Mouse (Mus musculus): ENCODE results near the gene Tmod3. TPM values are rescaled to one million over a fixed set of nuclear protein-coding genes. Genes with fewer than 3 reads are reported as not detected.

Tmod3 gene
- total and polyA plus RNA-seq, 3 experiments = 29.9 to 46.4 TPM; not detected in 1

- no peak for DNase-seq (ENCODE audit: low read depth, low spot score)
- H3K79me2 ChIP-seq (ENCODE audit: control insufficient read depth, insufficient read depth, low read length, poor library complexity) = no peaks in the 10 kb centered on the region
- no peak overlapping the region for H3K27ac ChIP-seq (ENCODE audit: control insufficient read depth, low read depth, low read length)
- TF ChIP-seq ELF1 (IDR thresholded peaks at IDR 0.05; ENCODE audit: low read depth, low read length) (no peak), RCOR1 (IDR thresholded peaks at IDR 0.05; ENCODE audit: low read depth, low read length) (no peak), GABPA (IDR thresholded peaks at IDR 0.05; ENCODE audit: low read depth, low read length) (no peak), POLR2A (IDR thresholded peaks at IDR 0.05; ENCODE audit: control insufficient read depth in 1 of 2, insufficient read depth in 1 of 2, low read depth in 1 of 2, low read length in 2 of 2, poor library complexity in 1 of 2) (no peak)
- no peaks in the 10 kb centered on the region for H3K4me1 ChIP-seq (ENCODE audit: control insufficient read depth in 1 of 2, insufficient read depth in 2 of 2, low read length in 2 of 2)
- peaks cover 0 to 3% of the 10 kb centered on the region in 2 experiments; a peak in 2 of 4 replicates for H3K27me3 ChIP-seq (ENCODE audit: control insufficient read depth in 1 of 2, insufficient read depth in 2 of 2, low read length in 2 of 2)
- no peak overlapping the region for H3K4me3 ChIP-seq (ENCODE audit: control insufficient read depth in 1 of 2, insufficient read depth in 1 of 2, low read depth in 2 of 2, low read length in 2 of 2)
- no peaks in the 10 kb centered on the region for H3K36me3 ChIP-seq (ENCODE audit: control insufficient read depth in 1 of 2, insufficient read depth in 2 of 2, low read length in 2 of 2)
- no peak overlapping the region for H3K9ac ChIP-seq (ENCODE audit: control insufficient read depth, low read depth, low read length, poor library complexity, severe bottlenecking)
- H3K9me3 ChIP-seq (replicated peaks; ENCODE audit: insufficient read depth, low read length) = no peaks in the 10 kb centered on the region
Measured at GRCm38 (mm10) chr9:75597036-75597435, 37.6 kb upstream of the Tmod3 start.

- Histone ChIP-seq H3K4me1 (ENCODE audit: control insufficient read depth in 1 of 2, insufficient read depth in 2 of 2, low read length in 2 of 2) (no peaks in the 10 kb centered on the region), H3K79me2 (ENCODE audit: control insufficient read depth, insufficient read depth, low read length, poor library complexity) (no peaks in the 10 kb centered on the region), H3K9ac (ENCODE audit: control insufficient read depth, low read depth, low read length, poor library complexity, severe bottlenecking) (no peak overlapping the region), H3K27me3 (ENCODE audit: control insufficient read depth in 1 of 2, insufficient read depth in 2 of 2, low read length in 2 of 2) (peaks cover 0 to 2% of the 10 kb centered on the region in 2 experiments; a peak in 1 of 4 replicates), H3K36me3 (ENCODE audit: control insufficient read depth in 1 of 2, insufficient read depth in 2 of 2, low read length in 2 of 2) (no peaks in the 10 kb centered on the region), H3K9me3 (replicated peaks; ENCODE audit: insufficient read depth, low read length) (no peaks in the 10 kb centered on the region), H3K4me3 (ENCODE audit: control insufficient read depth in 1 of 2, insufficient read depth in 1 of 2, low read depth in 2 of 2, low read length in 2 of 2) (no peak overlapping the region), H3K27ac (ENCODE audit: control insufficient read depth, low read depth, low read length) (no peak overlapping the region)
- no peak for DNase-seq (ENCODE audit: low read depth, low spot score)
- no peak for TF ChIP-seq ELF1 (IDR thresholded peaks at IDR 0.05; ENCODE audit: low read depth, low read length)
- no peak for TF ChIP-seq MAZ (IDR thresholded peaks at IDR 0.05; ENCODE audit: low read depth, low read length)
- TF ChIP-seq CHD2 (IDR thresholded peaks at IDR 0.05; ENCODE audit: low read length) = no peak
- TF ChIP-seq RCOR1 (IDR thresholded peaks at IDR 0.05; ENCODE audit: low read depth, low read length) = no peak
- TF ChIP-seq E2F4 (IDR thresholded peaks at IDR 0.05; ENCODE audit: borderline replicate concordance, low read depth, low read length) = no peak
- no peak for TF ChIP-seq TAL1 (IDR thresholded peaks at IDR 0.05; ENCODE audit: low read length)
- TF ChIP-seq POLR2AphosphoS5 (IDR thresholded peaks at IDR 0.05; ENCODE audit: borderline replicate concordance, low read depth, low read length) = no peak
- no peak for TF ChIP-seq ETS1 (IDR thresholded peaks at IDR 0.05; ENCODE audit: low read depth, low read length)
- no peak for TF ChIP-seq ZC3H11A (IDR thresholded peaks at IDR 0.05; ENCODE audit: low read depth, low read length)
Measured at GRCm38 (mm10) chr9:75593481-75593880, 34.0 kb upstream of the Tmod3 start.

- DNase-seq (ENCODE audit: low read depth, low spot score) = no peak
- Histone ChIP-seq H3K4me1 (ENCODE audit: control insufficient read depth in 1 of 2, insufficient read depth in 2 of 2, low read length in 2 of 2) (no peaks in the 10 kb centered on the region), H3K27me3 (ENCODE audit: control insufficient read depth in 1 of 2, insufficient read depth in 2 of 2, low read length in 2 of 2) (peaks cover 0 to 3% of the 10 kb centered on the region in 2 experiments; a peak in 2 of 4 replicates), H3K4me3 (ENCODE audit: control insufficient read depth in 1 of 2, insufficient read depth in 1 of 2, low read depth in 2 of 2, low read length in 2 of 2) (no peak overlapping the region), H3K27ac (ENCODE audit: control insufficient read depth, low read depth, low read length) (no peak overlapping the region), H3K9ac (ENCODE audit: control insufficient read depth, low read depth, low read length, poor library complexity, severe bottlenecking) (no peak overlapping the region), H3K9me3 (replicated peaks; ENCODE audit: insufficient read depth, low read length) (no peaks in the 10 kb centered on the region), H3K36me3 (ENCODE audit: control insufficient read depth in 1 of 2, insufficient read depth in 2 of 2, low read length in 2 of 2) (no peaks in the 10 kb centered on the region), H3K79me2 (ENCODE audit: control insufficient read depth, insufficient read depth, low read length, poor library complexity) (no peaks in the 10 kb centered on the region)
- TF ChIP-seq BHLHE40 (IDR thresholded peaks at IDR 0.05; ENCODE audit: borderline replicate concordance, low read depth, low read length) (no peak), TBP (IDR thresholded peaks at IDR 0.05; ENCODE audit: low read depth, low read length) (no peak), MAX (IDR thresholded peaks at IDR 0.05; ENCODE audit: low read length) (no peak), ZKSCAN1 (IDR thresholded peaks at IDR 0.05; ENCODE audit: low read depth, low read length) (no peak), JUND (IDR thresholded peaks at IDR 0.05; ENCODE audit: low read depth, low read length) (no peak), GABPA (IDR thresholded peaks at IDR 0.05; ENCODE audit: low read depth, low read length) (no peak), MAZ (IDR thresholded peaks at IDR 0.05; ENCODE audit: low read depth, low read length) (no peak), USF2 (IDR thresholded peaks at IDR 0.05; ENCODE audit: borderline replicate concordance in 1 of 2, insufficient read depth in 1 of 2, low read depth in 1 of 2, low read length in 2 of 2) (no peak), SMC3 (IDR thresholded peaks at IDR 0.05; ENCODE audit: low read depth, low read length) (no peak), POLR2AphosphoS5 (IDR thresholded peaks at IDR 0.05; ENCODE audit: borderline replicate concordance, low read depth, low read length) (no peak), MXI1 (IDR thresholded peaks at IDR 0.05; ENCODE audit: low read depth, low read length) (no peak), POLR2A (IDR thresholded peaks at IDR 0.05; ENCODE audit: control insufficient read depth in 1 of 2, insufficient read depth in 1 of 2, low read depth in 1 of 2, low read length in 2 of 2, poor library complexity in 1 of 2) (no peak), MYB (IDR thresholded peaks at IDR 0.05; ENCODE audit: low read depth, low read length) (no peak), TAL1 (IDR thresholded peaks at IDR 0.05; ENCODE audit: low read length) (no peak), SIN3A (IDR thresholded peaks at IDR 0.05; ENCODE audit: low read length) (no peak)
Measured at GRCm38 (mm10) chr9:75589850-75590790, 30.7 kb upstream of the Tmod3 start.

Measured in MEL (cell line).